Mouse (Mus musculus) left cerebral cortex, adult 9 months (tissue): ENCODE measurements around the gene Napepld.
"Not testable (repeated sequence)": the region's sequence is repeated elsewhere in the genome, so short reads cannot be mapped to it uniquely, and the experiment has no call there.

ENCODE experiments used
- DNase-seq, 2 experiments: peaks; one replicate each; pipeline ENCODE4 v3.0.0; 2022; ENCODE audit warnings: low spot score in 2 of 2

Napepld gene

GRCm38 (mm10) chr5:21706546-21706945, 5.3 kb upstream of the Napepld start:
- no peak for DNase-seq

- no peak for DNase-seq
Measured at GRCm38 (mm10) chr5:21703708-21704107, 2.5 kb upstream of the Napepld start.

- no peak for DNase-seq
Measured at GRCm38 (mm10) chr5:21702873-21703475, 1.8 kb upstream of the Napepld start.

- no peak for DNase-seq
Measured at GRCm38 (mm10) chr5:21702009-21702364, 791 bp upstream of the Napepld start.

GRCm38 (mm10) chr5:21700934-21701333, 262 bp downstream of the Napepld start:
- DNase-seq: no peak

DNA sequence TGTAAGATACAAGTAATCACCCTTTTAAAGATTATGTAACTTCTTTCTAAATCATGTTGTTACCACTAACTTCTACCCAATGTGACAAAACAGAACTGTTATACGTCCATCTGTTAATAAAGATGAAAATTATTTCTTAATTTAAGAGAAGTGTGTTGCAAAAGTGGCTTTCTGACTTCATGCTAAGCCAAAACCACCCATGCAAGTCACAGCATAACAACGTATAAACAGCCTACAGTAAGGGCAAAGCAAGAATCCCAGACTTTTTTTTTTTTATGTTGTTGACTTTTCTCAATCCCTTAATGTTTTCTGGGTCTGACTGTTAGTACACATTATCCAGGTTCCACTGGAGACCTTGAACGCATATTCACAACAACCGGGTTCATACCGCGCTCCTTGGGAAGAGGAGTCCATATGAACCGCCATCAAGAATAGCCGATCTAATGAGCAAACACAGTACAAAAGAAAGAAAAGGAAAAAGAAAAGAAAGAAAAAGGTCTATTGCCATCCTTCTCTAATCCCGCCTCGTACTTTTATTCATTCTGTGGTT, 849 bp downstream of the Napepld start:
- no peak for DNase-seq

- DNase-seq: not testable (repeated sequence)
Measured at GRCm38 (mm10) chr5:21699555-21699954, 1.6 kb downstream of the Napepld start.

DNA sequence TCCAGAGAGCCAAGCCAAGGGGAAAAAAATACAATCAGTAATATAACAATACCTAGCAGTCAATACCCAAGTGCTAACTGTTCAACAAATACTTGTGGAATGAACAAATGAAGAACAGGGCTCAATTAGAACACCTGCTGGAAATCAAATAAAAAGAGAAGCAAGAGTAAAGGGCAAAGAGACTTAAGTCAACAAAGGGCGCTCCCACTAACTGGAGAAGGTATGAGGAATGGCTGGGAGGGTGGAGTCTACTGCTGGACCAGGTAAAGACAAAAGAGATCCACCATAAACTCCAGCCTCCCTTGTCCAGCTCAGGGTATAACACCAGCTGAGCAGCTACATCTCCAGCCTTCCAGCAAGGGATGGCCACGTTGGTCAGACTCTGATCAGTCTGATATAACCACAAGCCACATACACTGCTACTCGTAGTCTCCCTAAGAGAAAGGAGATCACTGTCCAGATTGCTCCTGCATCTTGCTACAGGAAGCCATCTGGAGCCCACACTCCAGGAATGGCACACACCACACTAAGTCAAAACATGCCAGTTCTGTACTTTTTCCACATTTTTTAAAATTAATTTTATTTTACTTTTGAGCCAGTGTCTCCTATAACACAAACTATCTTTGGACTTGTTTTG, 6.2 kb downstream of the Napepld start:
- DNase-seq: no peak

DNA sequence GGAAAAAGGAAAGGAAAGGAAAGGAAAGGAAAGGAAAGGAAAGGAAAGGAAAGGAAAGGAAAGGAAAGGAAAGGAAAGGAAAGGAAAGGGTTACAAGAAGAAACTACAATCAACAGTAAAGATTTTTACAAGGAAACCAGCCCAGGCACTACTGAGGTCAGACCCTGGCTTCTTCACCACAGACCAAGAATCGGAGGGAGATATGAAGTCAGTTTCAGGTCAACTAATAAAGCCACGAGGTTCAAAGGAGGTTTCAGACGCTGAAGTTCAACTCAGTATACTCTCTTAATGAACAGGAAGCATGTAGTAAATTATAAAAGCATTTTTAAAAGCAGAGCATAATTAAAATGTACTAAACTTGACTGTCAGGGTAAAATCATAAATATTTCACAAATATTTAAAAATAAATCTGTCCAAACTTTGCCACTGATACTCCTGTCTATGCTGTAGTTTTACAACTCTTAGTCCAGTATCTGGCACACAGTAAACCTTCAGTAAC, 7.8 kb downstream of the Napepld start:
- no peak for DNase-seq

DNA sequence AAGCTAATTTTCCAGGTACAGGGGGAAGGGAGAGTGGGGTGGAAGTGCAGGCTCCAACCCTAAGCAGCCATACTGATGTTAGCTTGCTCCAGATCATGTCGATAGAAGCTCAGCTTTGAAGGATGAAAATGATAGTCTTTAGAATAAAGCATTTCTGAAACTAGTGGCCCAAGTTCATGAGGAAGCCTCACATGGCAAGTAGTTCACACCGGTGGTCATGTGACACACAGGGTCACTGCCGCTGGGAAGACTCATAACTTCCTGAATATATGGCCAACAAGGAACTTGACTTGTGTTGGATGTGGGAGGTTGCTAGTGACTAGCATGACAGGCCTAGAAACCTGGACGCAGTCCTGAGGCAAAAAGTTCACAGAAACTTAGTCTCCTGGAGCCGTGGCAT, 9.0 kb downstream of the Napepld start:
- no peak for DNase-seq

DNA sequence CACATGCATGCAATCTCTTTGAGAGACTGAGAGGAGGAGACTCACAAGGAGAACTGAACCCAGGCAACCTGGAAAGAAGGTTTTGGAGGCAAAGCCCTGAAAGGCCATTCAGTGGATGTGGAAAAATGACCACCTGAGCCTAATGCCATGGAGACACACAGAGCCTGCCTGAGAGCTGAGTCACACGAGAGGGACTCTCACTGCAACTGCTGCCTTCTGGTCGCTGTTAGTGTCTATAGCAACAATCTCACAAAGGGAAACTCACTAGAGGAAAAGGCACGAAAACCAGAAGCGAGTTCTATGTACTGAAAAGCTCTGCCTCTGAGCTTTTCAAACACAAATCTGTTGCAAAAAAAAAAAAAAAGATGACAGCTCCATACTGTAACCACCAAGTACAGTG, 14.2 kb downstream of the Napepld start:
- DNase-seq: peak in 1 of 2 experiments; percentile 42

DNA sequence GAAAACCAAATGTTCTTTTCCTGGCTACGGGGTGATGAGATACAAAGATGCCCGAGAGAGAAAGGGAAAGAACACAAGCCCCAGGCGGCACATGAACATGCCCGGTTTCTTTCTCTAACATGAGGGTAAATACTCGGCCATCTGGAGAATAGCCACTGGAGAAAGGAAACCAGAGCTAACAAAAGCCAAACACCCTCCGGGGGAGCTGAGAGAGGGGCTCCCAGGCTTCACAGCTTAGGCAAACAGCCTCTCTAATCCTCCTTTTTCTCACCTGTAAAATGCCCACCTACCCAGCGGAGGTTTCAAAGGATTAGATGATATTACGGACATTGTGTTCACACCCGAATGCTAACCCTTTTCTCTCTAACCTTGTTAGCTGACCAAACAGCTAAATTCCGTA, 16.2 kb downstream of the Napepld start:
- no peak for DNase-seq

DNA sequence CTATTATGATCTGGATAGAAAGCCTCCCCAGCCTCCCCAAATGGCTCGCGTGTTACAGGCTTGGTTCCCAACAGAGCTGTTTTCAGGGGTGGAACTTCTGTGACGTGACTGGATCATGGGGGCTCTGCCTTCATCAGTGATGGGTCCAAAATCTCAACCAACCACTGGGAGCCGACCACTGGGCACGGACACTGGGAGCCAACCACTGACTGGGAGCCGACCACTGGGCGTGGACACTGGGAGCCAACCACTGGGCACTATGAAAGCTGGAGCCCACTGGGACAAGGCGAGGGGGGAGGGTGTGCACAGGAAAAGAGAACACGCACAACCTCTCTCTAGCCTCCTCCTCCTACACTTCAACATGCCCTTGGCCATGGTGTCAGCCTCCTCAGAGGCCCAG, 17.4 kb downstream of the Napepld start:
- no peak for DNase-seq

DNA sequence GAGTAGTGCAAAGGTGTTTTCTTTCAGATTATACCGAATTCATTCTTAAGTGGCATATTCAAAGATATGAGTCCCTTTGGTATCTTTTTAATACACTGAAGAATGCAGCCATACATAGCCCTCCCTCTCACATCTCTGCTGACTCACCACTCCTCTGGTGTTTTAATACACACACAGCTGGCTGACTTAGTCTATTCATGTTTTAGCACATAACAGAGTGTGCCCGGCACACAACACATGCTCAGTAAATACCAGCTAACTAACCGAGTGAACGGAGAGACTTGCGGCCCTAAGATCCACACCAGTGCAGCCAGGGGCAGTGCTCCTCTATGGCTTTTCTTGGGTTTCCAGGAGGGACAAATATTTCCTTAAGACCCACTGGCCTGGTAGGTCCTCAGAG, 20.3 kb downstream of the Napepld start:
- DNase-seq: peak in 1 of 2 experiments; percentile 53

DNA sequence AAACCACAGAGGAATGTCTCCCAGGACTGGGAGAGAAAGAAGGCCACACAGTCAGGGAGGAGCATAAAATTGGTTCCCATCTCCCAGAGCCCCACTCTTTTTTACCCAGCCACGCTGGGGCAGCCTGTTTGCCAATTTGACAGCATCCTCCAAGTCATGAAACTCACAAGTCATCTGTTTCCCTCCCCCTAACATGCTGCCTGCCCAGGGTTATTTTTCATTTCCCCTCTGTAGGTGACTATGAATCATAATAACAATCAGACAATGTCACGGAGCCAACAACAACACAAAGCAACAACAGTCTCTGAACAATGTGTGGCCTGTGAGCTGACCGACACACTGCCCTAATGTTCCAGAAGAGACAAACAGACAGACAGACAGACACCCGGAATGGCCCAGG, 21.2 kb downstream of the Napepld start:
- no peak for DNase-seq

- DNase-seq: no peak
Measured at GRCm38 (mm10) chr5:21678363-21678762, 22.8 kb downstream of the Napepld start.

GRCm38 (mm10) chr5:21677939-21678338, 23.3 kb downstream of the Napepld start:
- no peak for DNase-seq

DNA sequence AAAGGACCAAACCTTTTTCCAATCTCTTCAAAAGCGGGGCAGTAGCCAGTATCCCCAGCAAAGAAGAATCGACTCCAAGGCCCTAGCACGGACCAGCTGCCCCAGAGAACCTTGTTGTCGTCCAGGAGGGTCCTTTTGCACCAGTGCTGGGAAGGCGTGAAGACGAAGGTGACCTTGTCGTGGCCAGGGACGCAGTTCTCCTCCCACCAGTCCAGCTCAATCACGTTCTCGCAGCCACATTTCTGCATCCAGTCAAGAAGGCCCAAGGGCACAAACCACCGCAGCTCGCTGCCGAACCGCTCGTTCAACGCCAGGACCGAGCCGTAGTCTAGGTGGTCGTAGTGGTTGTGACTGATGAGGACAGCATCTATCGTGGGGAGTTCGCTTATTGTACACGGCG, 25.7 kb downstream of the Napepld start:
- no peak for DNase-seq

GRCm38 (mm10) chr5:21675019-21675418, 26.2 kb downstream of the Napepld start:
- DNase-seq: no peak

DNA sequence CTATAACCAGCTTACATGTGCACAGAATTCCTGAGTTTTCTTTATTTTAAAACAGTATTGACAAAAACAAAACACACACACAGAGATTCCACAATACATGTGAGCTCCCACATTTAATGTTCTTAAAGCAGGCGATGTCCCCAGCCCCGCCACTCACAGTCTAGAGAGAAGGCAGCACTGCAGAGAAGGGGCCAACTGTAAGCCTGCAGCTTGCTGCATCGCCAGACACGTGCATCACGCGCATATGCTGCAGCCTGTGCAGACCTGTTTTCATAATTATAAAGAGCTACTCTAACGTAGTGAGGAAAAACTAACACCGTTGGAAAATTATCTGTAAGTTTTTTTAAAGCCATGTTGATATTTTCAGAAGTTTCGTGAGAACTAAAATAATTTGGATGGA, 27.5 kb downstream of the Napepld start:
- no peak for DNase-seq

DNA sequence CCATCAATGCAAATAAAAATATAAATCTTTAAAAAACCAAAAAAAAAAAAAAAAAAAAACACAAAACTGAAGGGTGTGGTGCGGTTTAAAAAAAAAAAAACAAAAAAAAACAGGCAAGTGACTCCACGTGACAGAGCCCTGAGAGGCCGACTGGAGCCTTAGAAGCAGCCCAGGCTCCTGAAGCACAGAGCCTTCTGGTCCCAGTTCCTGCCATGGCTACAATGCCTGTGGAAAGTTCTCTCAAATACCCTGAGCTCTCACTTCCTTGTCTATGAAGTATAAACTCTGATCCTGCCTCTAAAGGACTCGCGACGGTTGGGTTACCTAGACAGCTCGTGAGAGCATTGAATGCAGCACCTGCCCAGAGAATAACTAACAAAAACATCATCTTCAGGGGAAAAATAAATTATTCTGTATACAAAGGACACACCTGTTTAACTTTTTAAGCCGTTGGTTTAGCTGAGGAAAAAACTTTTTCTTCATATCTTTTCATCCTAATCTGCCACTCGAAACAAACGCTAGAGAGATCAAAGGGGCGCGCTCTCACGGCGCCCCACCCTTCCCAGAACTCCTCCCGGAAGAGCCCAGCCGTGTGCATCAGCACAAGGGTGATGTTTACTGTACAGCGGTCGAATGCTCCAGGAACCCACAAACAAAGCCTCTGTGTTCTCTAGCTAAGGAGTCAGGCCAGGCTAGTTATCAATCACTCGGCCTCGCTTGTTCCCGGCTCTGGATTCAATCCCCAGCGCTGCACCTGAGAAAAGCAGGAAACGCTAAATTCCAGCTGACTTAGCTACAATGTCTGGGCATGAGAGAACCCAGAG, 28.2 kb downstream of the Napepld start:
- no peak for DNase-seq

DNA sequence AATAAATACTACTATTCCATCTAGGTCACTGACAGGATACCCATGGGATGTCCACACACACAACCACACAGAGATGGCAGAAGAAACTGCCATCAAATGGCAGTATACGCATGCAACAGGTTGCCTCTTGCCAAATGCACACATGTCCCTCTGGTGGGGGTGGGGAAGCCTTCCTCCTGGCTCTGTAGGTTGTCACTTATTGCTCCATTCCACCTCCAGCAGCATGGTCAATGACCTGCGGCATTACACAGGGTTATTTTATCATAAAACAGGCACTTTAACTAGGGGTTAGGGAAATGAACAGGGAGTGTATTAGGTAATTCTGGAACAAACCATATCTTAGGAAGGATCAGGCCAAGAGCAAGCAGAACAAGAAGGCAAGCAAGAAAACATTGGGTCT, 31.9 kb downstream of the Napepld start:
- DNase-seq: no peak
